Mouse (Mus musculus) urinary bladder, postnatal 25 days (tissue): ENCODE data around the gene Cnot10.
A peak's percentile ranks its signal among the peaks of the same experiment; 100 is the strongest.

Experiments
- DNase-seq: peaks from one replicate; pipeline ENCODE4 v3.0.0; 2022; ENCODE audit warnings: low spot score

Cnot10 gene

GRCm38 (mm10) chr9:114576001-114576400 lies 64.0 kb downstream of the Cnot10 start:
- DNase-seq: no peak

GRCm38 (mm10) chr9:114573528-114573927 lies 66.5 kb downstream of the Cnot10 start:
- DNase-seq: no peak

DNA sequence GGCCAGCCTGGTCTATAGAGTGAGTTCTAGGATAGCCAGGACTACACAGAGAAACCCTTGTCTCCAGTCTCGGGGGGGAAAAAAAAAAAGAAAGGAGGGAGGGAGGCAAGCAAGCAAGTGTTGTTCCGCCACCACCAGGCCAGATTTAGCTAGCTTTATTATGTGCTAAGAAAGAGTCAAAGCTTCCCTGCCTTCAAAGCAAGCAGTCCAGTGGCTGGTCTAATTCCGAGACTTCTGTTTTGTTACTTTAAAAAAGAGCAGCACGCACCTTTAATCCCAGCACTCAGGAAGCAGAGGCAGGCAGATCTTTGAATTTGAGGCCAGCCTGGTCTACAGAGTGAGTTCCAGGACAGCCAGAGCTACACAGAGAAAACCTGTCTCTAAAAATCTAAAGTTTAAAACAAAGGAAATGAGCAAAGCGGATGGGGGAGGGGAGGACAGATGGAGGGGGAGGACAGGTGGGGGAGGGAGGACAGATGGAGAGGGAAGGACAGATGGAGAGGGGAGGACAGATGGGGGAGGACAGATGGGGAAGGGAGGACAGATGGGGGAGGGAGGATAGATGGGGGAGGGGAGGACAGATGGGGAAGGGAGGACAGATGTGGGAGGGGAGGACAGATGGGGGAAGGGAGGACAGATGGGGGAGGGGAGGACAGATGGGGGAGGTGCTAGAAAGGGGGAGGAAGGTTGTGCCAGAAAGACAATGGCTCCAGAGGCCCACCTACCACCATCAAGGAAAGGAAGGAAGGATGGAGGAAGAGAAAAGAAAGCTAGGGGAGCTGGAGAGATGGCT lies 71.1 kb downstream of the Cnot10 start:
- DNase-seq: no peak

DNA sequence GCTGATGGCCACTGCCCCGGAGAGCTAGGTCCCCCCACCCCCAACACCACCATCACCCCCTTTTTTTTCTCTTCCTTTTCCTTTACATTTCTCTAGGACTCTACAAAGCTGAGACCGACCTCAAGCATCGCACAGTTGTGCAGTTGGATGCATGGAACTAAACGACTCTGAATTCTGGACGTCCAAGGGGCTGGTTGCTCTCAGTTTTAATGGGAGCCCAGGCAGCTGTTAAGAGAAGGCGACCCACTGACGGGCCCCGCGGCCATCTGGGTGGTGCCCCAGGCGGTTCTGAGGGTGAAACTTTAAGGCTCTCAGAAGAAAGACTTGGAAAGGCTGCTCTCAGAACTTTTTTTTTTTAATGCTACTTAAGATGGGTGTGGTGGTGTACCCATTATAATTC lies 75.3 kb downstream of the Cnot10 start:
- DNase-seq: no peak

- DNase-seq: peak; percentile 26
Measured at GRCm38 (mm10) chr9:114563761-114564606, 76.0 kb downstream of the Cnot10 start, which contains the start of gene Trim71. Gene Trim71, minus strand, starts transcription at chr9:114564369.

DNA sequence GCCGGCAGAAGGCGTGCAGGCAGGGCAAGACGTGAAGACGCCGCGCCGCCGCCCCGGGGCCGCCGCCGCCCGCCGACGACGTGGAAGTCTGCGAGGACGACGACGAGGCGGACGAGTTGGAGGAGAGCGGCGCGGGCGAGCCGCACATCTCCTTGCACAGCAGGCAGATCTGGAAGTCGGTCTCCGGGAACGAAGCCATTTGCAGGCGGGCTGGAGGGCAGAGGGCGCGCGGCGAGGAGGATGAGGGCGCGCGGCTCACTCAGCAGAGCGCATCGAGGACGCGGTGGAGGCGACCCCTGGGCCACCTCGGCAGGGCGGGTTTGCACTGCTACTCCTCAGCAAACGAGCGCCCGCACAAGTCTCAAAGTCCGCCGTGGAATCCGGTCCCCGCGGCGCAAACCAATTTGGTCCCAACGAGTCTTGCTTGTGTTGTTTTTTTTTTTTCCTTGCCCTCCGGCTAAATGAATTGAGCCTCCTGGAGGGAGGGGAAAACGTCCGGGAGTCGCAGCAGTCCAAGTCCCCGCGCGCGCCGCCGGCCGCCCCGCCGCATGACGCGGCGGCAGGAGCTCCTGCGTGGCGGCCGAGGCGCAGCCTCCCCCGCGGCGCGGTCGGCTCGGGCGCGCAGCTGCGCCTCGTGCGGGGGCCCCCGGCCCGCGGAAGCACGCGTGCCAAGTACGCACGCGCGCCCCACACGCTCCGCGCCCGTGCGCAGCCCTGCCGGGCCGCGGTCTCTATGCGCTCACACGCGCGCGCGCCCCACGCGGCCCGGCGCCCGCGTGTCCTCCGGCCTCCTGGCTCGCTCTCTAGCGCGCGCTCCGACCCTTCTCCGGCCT lies 76.8 kb downstream of the Cnot10 start:
- DNase-seq: no peak

DNA sequence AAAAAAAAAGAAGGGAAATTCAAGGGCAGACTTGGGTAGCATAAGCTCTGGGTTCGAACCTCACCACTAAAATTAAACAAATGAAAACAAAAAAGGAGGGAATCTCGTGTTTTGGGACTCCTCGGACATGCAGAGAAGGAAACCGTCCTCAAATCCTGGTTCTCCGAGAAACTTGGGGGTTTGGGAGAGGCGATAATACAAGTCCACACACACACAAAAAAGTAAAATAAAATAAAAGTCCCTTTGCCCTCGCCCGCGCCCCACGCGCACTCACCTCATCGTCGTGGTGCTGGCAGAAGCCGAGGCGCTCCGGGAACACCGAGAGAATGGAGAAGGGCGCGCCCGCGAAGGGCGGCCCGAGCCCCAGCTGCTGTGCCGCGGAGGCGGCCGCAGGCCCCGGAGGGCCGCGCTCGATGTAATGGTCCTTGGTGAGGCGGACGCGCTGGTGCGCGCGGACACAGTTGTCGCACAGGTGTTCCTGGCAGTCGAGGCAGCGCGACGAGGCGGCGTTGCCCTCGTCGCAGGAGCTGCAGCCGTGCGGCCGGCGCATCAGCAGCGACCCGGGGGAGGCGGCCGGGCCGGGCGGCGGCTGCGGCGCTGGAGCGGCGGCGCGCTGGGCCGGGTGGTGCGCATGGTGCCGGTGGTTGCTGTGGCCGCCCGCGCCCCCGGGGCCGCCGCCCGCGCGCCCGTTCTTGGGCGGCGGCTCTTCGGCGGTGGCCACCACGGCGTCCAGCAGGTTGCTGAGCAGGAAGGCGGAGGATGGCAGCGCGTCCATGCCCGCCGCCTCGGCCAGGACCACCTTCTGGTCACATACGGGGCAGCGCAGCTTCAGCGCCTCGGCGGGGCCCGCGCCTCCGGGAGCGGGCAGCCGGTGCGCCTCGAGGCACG lies 77.7 kb downstream of the Cnot10 start:
- no peak for DNase-seq

DNA sequence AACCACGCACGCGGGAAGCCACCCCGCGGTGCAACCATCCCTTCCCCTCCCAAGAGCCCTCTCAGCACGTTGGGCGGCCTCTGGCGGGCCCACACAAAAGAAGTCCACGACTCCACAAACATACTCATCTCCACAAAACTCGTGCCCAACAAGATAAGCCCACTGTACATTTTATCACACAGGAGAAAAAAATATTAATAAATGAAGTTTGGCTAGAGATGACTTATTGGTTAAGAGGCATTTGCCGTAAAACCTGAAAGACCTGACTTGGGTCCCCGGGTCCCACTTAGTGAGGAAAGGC lies 78.4 kb downstream of the Cnot10 start:
- DNase-seq: no peak

DNA sequence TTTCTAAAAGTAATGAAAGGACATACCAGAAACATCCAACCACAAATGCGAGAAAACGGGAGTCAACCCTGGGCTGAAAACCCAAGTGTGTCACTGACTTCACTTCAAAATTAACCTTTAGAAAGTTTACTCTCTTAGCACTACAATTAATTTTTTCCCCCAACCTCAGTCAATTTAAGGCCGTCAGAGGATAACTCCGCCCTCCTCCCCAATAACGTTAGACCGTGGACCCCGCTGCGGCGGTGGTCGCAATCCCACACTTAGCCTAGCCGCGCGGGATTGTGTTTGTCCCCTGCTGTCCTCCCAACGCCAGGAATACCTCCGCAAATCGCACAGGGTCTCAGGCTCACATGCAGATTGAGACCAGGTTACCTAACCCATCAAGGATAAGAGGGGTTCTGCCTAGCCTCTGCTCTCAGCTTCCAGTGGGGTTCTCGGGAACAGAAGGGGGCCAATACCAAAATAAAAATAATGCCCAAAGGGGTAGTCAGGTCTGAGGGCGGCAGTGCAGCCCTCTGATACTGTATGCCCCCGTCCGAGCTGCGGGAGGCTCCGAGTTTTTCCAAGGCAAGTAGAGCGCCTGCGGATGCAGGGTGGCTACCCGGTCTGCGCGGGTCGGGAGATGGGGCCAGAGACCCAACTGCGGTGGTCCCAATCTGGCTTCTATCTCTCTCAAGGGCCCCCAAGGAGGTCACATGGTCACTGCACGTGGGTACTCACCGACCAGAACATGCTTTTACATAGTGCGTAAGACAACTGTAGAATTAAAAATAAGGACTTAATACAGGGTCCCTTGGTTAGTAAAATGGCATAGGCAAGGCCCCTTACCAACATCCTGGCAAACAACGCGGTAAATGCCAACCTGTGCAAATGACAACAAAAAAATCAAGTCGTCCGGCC lies 79.0 kb downstream of the Cnot10 start:
- DNase-seq: no peak

GRCm38 (mm10) chr9:114560141-114560540 lies 79.8 kb downstream of the Cnot10 start:
- DNase-seq: no peak

GRCm38 (mm10) chr9:114557086-114557485 lies 82.9 kb downstream of the Cnot10 start:
- DNase-seq: no peak

- DNase-seq: no peak
Measured at GRCm38 (mm10) chr9:114556276-114556855, 83.6 kb downstream of the Cnot10 start.

DNA sequence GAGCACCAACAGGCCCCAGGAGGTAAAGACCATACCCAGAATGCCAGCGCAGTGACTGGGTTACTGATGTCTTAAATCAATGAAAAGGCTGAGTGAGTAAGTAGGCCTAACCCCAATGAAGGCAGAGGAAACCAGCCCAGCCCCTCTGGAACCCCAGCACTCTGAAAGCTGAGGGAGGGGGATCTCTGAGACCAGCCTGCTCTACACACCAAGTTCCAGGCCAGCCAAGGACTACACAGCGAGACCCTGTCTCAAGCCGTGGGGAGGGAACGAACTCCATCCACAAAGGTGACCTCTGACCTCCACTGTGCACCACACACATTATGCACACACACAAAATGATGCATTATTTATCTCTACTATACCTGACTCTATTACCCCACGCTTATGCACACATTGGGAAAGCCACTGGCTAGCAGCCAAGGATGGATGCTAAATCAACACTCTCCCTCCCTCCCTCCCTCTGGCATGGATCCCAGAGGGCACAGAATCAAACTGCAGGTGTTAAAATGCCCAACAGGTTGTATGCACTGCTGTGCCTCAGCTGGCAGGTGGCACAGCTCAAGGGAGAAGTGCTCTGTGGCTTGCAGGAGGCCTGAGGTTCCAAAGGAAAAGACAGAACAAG lies 85.5 kb downstream of the Cnot10 start:
- DNase-seq: peak; percentile 31

- no peak for DNase-seq
Measured at GRCm38 (mm10) chr9:114553828-114554227, 86.2 kb downstream of the Cnot10 start.

- no peak for DNase-seq
Measured at GRCm38 (mm10) chr9:114550033-114550432, 90.0 kb downstream of the Cnot10 start.

GRCm38 (mm10) chr9:114549117-114549516 lies 90.9 kb downstream of the Cnot10 start:
- no peak for DNase-seq

- no peak for DNase-seq
Measured at GRCm38 (mm10) chr9:114548496-114548895, 91.5 kb downstream of the Cnot10 start.

DNA sequence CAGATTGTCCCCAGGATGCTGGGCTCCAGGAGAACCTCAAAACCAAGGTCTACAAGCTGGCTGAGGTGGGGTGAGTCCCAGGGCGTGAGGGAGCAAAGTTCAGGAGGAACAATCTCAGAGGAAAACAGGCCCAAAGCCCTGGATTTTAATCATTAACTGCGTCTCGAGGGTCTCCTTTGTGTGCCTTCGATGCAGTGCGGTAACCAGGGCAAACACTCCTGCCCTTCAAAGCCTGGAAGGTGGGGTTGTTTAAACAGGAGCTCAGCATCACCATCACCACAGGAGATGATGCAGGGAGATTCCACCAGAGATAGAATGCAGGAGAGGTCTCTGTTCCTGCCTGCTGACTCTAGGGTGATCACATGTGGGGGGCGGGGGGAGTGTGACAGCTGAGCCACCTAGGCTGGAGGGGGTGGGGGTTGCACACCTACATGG lies 92.3 kb downstream of the Cnot10 start:
- no peak for DNase-seq

- no peak for DNase-seq
Measured at GRCm38 (mm10) chr9:114546765-114547164, 93.2 kb downstream of the Cnot10 start.
